Mouse (Mus musculus): ENCODE results near the gene Avpi1.
A peak's percentile ranks its signal among the peaks of the same experiment; 100 is the strongest.

Gene Avpi1

DNA sequence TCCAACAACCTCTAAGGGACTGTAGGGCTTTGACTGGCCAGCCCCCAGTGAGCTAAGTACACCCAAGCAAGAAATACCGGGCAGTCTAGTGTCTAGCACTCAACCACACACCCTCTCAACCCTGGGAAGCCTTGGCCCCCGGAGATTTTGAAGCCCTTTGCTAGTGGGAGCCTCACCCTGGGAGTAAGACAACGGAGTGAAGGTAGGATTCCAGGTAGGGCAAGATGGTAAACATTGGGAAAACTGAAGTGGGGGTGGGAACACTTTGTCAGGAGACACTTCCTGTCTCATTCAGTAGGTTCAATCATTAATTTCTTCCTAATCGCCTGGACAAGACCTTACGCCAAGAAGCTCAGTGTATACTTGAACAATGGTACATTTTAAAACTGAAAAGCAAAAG is 1.8 kb downstream of the Avpi1 start:
- peaks cover 91% of the 10 kb centered on the region for H3K4me1 ChIP-seq (replicated peaks; ENCODE audit: low read depth, low read length)
- H3K27me3 ChIP-seq (ENCODE audit: insufficient read depth, low read length) = no peaks in the 10 kb centered on the region
- H3K9me3 ChIP-seq (ENCODE audit: low read length) = no peaks in the 10 kb centered on the region
- TF ChIP-seq CTCF (conservative IDR thresholded peaks at IDR 0.05; ENCODE audit: low read length) (no peak), NANOG (IDR thresholded peaks at IDR 0.05; ENCODE audit: borderline replicate concordance, low read length) (no peak), POU5F1 (IDR thresholded peaks at IDR 0.05; ENCODE audit: borderline replicate concordance, low read length) (no peak)
- H3K4me3 ChIP-seq (replicated peaks; ENCODE audit: low read length) = peak overlapping the region; percentile 96
- peaks cover 60% of the 10 kb centered on the region for H3K36me3 ChIP-seq (ENCODE audit: insufficient read depth, low read length)

DNA sequence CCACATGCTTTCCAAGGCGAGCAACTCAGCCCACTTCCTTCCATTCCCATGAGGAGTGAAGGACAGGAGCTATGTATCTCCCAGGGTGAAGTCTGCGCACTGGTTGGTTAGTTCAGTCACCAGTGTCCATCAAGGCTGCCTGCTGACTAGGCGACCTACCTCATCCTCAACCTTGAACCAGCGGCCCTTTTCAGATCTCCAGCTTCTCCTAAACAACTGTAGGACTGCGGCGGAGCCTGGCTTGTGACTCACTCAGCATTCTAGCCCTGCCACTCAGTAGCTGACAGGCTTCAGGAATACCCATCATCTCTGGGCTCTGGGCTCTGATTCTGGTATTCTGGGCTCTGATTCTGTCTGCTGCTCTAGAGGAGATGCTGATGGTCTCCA is 2.6 kb downstream of the Avpi1 start:
- no peaks in the 10 kb centered on the region for H3K27me3 ChIP-seq (ENCODE audit: insufficient read depth, low read length)
- peaks cover 91% of the 10 kb centered on the region for H3K4me1 ChIP-seq (replicated peaks; ENCODE audit: low read depth, low read length)
- TF ChIP-seq CTCF (conservative IDR thresholded peaks at IDR 0.05; ENCODE audit: low read length) (no peak), NANOG (IDR thresholded peaks at IDR 0.05; ENCODE audit: borderline replicate concordance, low read length) (no peak), POU5F1 (IDR thresholded peaks at IDR 0.05; ENCODE audit: borderline replicate concordance, low read length) (no peak)
- peaks cover 68% of the 10 kb centered on the region for H3K36me3 ChIP-seq (ENCODE audit: insufficient read depth, low read length)
- peak overlapping the region; percentile 96 for H3K4me3 ChIP-seq (replicated peaks; ENCODE audit: low read length)
- H3K9me3 ChIP-seq (ENCODE audit: low read length) = no peaks in the 10 kb centered on the region

DNA sequence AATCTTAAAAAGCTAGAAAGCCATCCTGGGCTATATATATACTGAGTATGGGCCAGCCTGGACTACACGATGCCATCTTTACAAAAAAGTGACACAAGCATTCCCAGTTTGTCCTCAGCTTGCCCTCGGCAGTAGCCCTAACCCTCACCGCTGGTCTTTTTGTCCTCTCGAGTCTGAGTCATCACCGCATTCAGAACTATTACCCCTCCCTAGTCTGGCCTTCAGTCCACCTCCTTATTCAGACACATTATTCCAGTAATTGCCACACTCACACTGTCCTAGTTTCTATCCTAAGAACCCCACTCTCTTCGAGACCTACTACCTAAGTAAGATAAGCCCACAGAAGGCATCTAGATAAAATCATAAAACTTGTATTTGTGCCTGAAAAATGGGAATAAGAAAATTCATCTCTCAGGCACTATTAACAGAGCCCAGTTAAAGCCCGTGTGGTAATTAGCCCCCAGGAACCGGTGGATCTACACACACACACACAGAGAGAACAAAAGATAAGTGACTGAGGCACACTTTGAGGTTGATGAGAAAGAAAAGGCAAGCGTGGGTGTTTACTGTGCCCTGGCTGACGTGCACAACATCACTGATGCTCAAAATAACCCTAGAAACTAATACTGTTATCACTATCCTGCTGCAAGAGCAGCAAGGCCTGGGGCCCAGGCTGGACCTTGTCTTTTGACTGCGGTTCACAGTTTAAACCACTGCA is 3.2 kb downstream of the Avpi1 start:
- peaks cover 74% of the 10 kb centered on the region for H3K36me3 ChIP-seq (ENCODE audit: insufficient read depth, low read length)
- H3K27me3 ChIP-seq (ENCODE audit: insufficient read depth, low read length) = no peaks in the 10 kb centered on the region
- peak overlapping the region; percentile 96 for H3K4me3 ChIP-seq (replicated peaks; ENCODE audit: low read length)
- TF ChIP-seq NANOG (IDR thresholded peaks at IDR 0.05; ENCODE audit: borderline replicate concordance, low read length) (no peak), POU5F1 (IDR thresholded peaks at IDR 0.05; ENCODE audit: borderline replicate concordance, low read length) (no peak), CTCF (conservative IDR thresholded peaks at IDR 0.05; ENCODE audit: low read length) (no peak)
- H3K9me3 ChIP-seq (ENCODE audit: low read length) = no peaks in the 10 kb centered on the region
- peaks cover 91% of the 10 kb centered on the region for H3K4me1 ChIP-seq (replicated peaks; ENCODE audit: low read depth, low read length)

DNA sequence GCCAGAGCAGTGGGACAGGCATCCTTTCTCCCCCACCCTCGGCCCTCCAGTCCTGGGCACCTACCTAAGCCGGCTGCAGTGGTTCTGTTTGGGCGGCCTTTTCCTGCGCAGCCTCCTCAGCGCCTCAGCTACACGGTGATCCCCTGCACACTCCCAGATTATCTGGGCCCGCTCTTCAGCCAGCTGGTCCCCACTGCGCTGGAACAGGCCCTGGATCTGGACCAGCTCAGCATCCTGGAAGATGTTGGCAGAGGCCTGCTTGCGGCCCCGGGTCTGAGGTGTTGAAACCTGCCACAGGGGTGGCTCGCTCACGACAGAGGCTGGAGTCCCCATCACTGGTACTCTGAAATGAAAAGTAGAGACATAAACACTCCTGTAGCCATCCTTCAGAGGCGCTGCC is 4.2 kb downstream of the Avpi1 start:
- Histone ChIP-seq H3K36me3 (ENCODE audit: insufficient read depth, low read length) (peaks cover 83% of the 10 kb centered on the region), H3K4me3 (replicated peaks; ENCODE audit: low read length) (peak overlapping the region; percentile 96), H3K9me3 (ENCODE audit: low read length) (no peaks in the 10 kb centered on the region), H3K4me1 (replicated peaks; ENCODE audit: low read depth, low read length) (peaks cover 89% of the 10 kb centered on the region), H3K27me3 (ENCODE audit: insufficient read depth, low read length) (no peaks in the 10 kb centered on the region)
- no peak for TF ChIP-seq CTCF (conservative IDR thresholded peaks at IDR 0.05; ENCODE audit: low read length)
- TF ChIP-seq NANOG (IDR thresholded peaks at IDR 0.05; ENCODE audit: borderline replicate concordance, low read length) = no peak
- TF ChIP-seq POU5F1 (IDR thresholded peaks at IDR 0.05; ENCODE audit: borderline replicate concordance, low read length) = no peak

DNA sequence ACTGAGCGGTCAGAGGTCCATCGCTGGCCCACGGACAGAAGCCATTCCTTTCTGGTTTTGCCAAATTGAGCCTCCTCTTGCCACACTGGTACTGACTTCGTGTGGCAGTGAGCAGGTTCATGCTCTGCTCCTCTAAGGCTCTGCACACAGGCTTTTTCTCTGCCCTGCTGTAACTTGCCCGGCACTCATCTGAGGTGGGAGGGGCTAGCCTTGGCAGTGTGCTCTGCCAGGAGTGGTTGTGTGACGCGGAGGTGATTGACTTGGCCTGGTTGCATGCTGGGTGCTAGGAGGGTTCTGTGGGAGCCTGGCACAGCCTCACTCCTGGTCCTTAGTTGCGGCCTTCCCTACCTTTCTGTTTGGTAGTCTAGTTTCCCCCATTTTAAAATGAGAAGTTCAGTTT is 8.4 kb downstream of the Avpi1 start:
- Histone ChIP-seq H3K4me1 (replicated peaks; ENCODE audit: low read depth, low read length) (peaks cover 58% of the 10 kb centered on the region), H3K27me3 (ENCODE audit: insufficient read depth, low read length) (no peaks in the 10 kb centered on the region), H3K36me3 (ENCODE audit: insufficient read depth, low read length) (peaks cover 98% of the 10 kb centered on the region), H3K9me3 (ENCODE audit: low read length) (no peaks in the 10 kb centered on the region), H3K4me3 (replicated peaks; ENCODE audit: low read length) (no peak overlapping the region)
- no peak for TF ChIP-seq NANOG (IDR thresholded peaks at IDR 0.05; ENCODE audit: borderline replicate concordance, low read length)
- TF ChIP-seq POU5F1 (IDR thresholded peaks at IDR 0.05; ENCODE audit: borderline replicate concordance, low read length) = no peak
- no peak for TF ChIP-seq CTCF (conservative IDR thresholded peaks at IDR 0.05; ENCODE audit: low read length)

DNA sequence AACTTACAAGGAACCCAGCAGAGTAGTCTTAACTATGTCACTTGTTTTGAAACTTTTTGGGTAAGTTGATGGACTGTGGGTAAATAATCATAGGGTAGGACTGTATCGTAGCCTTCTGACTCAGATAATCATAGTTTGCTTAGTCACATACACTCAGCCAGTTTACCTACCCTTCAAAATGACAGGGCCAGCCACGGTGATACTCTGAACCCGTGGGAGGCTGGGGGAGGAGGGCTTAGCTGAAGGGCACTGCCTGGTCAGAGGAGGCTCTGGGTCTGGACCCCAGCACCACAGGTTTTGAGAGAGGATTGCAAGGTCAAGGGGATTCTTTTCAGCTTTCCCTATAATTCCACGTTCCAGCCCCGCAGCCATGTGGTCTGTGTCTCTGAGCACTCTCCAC is 10.3 kb downstream of the Avpi1 start:
- Histone ChIP-seq H3K4me3 (replicated peaks; ENCODE audit: low read length) (no peak overlapping the region), H3K27me3 (ENCODE audit: insufficient read depth, low read length) (no peaks in the 10 kb centered on the region), H3K4me1 (replicated peaks; ENCODE audit: low read depth, low read length) (peaks cover 40% of the 10 kb centered on the region), H3K9me3 (ENCODE audit: low read length) (no peaks in the 10 kb centered on the region), H3K36me3 (ENCODE audit: insufficient read depth, low read length) (peaks cover 93% of the 10 kb centered on the region)
- TF ChIP-seq CTCF (conservative IDR thresholded peaks at IDR 0.05; ENCODE audit: low read length) (no peak), NANOG (IDR thresholded peaks at IDR 0.05; ENCODE audit: borderline replicate concordance, low read length) (no peak), POU5F1 (IDR thresholded peaks at IDR 0.05; ENCODE audit: borderline replicate concordance, low read length) (no peak)

DNA sequence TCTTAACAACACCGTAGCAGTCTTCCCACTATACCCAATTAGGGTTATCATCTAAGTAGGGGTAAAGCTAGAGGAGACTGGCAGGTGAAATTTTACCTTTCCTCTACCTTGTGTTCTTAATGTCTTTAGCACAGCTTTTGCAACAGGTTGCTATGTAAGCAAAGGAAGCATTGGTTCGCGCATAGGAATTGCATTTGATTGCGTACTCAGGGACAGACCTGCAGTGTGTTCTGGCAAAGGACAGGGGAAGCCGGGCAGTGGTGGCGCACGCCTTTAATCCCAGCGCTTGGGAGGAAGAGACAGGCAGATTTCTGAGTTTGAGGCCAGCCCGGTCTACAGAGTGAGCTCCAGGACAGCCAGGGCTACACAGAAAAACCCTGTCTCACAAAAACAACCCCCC is 10.7 kb downstream of the Avpi1 start:
- Histone ChIP-seq H3K36me3 (ENCODE audit: insufficient read depth, low read length) (peaks cover 93% of the 10 kb centered on the region), H3K27me3 (ENCODE audit: insufficient read depth, low read length) (no peaks in the 10 kb centered on the region), H3K9me3 (ENCODE audit: low read length) (no peaks in the 10 kb centered on the region), H3K4me1 (replicated peaks; ENCODE audit: low read depth, low read length) (peaks cover 35% of the 10 kb centered on the region), H3K4me3 (replicated peaks; ENCODE audit: low read length) (no peak overlapping the region)
- TF ChIP-seq POU5F1 (IDR thresholded peaks at IDR 0.05; ENCODE audit: borderline replicate concordance, low read length) = no peak
- TF ChIP-seq NANOG (IDR thresholded peaks at IDR 0.05; ENCODE audit: borderline replicate concordance, low read length) = no peak
- TF ChIP-seq CTCF (conservative IDR thresholded peaks at IDR 0.05; ENCODE audit: low read length) = no peak

DNA sequence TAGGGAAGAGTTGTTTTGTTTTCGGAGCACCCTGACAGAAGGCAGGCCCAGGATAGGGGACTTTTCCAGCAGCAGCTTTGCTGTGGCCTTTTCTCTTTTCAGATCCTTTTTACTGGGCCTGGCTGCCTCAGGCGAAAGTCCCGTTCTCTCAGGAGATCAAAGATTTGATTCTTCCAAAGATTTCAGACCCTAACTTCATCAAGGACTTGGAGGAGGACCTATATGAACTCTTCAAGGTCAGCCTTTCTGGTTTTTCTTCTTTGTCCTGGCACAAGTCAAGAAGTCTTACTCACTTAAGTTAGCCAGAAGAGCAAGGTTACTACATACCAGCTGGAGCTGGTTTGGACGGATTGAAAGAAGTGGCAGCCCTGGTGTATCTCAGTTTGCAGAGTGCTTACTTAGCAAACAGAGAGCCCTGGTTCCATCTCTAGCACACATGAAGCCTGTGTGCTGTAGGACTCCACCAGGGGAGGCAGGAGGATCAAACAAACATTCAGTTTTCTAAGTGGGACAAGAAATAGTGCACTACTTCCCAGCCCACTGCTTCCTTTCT is 13.0 kb downstream of the Avpi1 start:
- peaks cover 74% of the 10 kb centered on the region for H3K36me3 ChIP-seq (ENCODE audit: insufficient read depth, low read length)
- H3K4me3 ChIP-seq (replicated peaks; ENCODE audit: low read length) = no peak overlapping the region
- TF ChIP-seq CTCF (conservative IDR thresholded peaks at IDR 0.05; ENCODE audit: low read length) (no peak), POU5F1 (IDR thresholded peaks at IDR 0.05; ENCODE audit: borderline replicate concordance, low read length) (no peak), NANOG (IDR thresholded peaks at IDR 0.05; ENCODE audit: borderline replicate concordance, low read length) (no peak)
- H3K27me3 ChIP-seq (ENCODE audit: insufficient read depth, low read length) = no peaks in the 10 kb centered on the region
- no peaks in the 10 kb centered on the region for H3K9me3 ChIP-seq (ENCODE audit: low read length)
- H3K4me1 ChIP-seq (replicated peaks; ENCODE audit: low read depth, low read length) = peaks cover 18% of the 10 kb centered on the region

Measured in E14TG2a.4 (cell line).